Mouse (Mus musculus): ENCODE data around the gene Klk1b21. TPM values are rescaled to one million over a fixed set of nuclear protein-coding genes. Genes with fewer than 3 reads are reported as not detected.

The Klk1b21 gene
- polyA plus RNA-seq, 1 experiment from 2014 or later, result not detected

Other genes starting within 250 kb of the Klk1b21 start
- gene Klk4, start 221.2 kb upstream of the Klk1b21 start, polyA plus RNA-seq (2014; fragmentation: Nextera tagmentation; extraction: Ambion mirVana), result 0.28 TPM in 1 of 2 replicates, not detected in the other
- gene Klk15, start 168.6 kb upstream of the Klk1b21 start, polyA plus RNA-seq (2014; fragmentation: Nextera tagmentation; extraction: Ambion mirVana), result not detected in 2 replicates
- gene Klk1b8, start 151.7 kb upstream of the Klk1b21 start, polyA plus RNA-seq (2014; fragmentation: Nextera tagmentation; extraction: Ambion mirVana), result not detected in 2 replicates
- gene Klk1b1, start 135.6 kb upstream of the Klk1b21 start, polyA plus RNA-seq (2014; fragmentation: Nextera tagmentation; extraction: Ambion mirVana), result not detected in 2 replicates
- gene Klk1b9, start 126.3 kb upstream of the Klk1b21 start, polyA plus RNA-seq (2014; fragmentation: Nextera tagmentation; extraction: Ambion mirVana), result not detected in 2 replicates
- not detected in 2 replicates for gene Klk1b11, start 106.5 kb upstream of the Klk1b21 start, polyA plus RNA-seq (2014; fragmentation: Nextera tagmentation; extraction: Ambion mirVana)
- 0.15 TPM in 1 of 2 replicates, not detected in the other for gene Klk1b26, start 90.2 kb upstream of the Klk1b21 start, polyA plus RNA-seq (2014; fragmentation: Nextera tagmentation; extraction: Ambion mirVana)
- gene Klk1b27, start 50.0 kb upstream of the Klk1b21 start, polyA plus RNA-seq (2014; fragmentation: Nextera tagmentation; extraction: Ambion mirVana), result not detected in 2 replicates
- not detected in 2 replicates for gene Klk1b22, start 10.3 kb downstream of the Klk1b21 start, polyA plus RNA-seq (2014; fragmentation: Nextera tagmentation; extraction: Ambion mirVana)
- gene Klk1b16, start 34.4 kb downstream of the Klk1b21 start, polyA plus RNA-seq (2014; fragmentation: Nextera tagmentation; extraction: Ambion mirVana), result not detected in 2 replicates
- not detected in 2 replicates for gene Klk1b24, start 85.9 kb downstream of the Klk1b21 start, polyA plus RNA-seq (2014; fragmentation: Nextera tagmentation; extraction: Ambion mirVana)
- not detected in 2 replicates for gene Klk1b3, start 95.9 kb downstream of the Klk1b21 start, polyA plus RNA-seq (2014; fragmentation: Nextera tagmentation; extraction: Ambion mirVana)
- gene Klk1b4, start 105.1 kb downstream of the Klk1b21 start, polyA plus RNA-seq (2014; fragmentation: Nextera tagmentation; extraction: Ambion mirVana), result not detected in 2 replicates
- gene Klk1b5, start 113.6 kb downstream of the Klk1b21 start, polyA plus RNA-seq (2014; fragmentation: Nextera tagmentation; extraction: Ambion mirVana), result not detected in 2 replicates
- not detected in 2 replicates for gene Klk1, start 123.0 kb downstream of the Klk1b21 start, polyA plus RNA-seq (2014; fragmentation: Nextera tagmentation; extraction: Ambion mirVana)
- gene Gm36864, start 133.8 kb downstream of the Klk1b21 start, polyA plus RNA-seq (2014; fragmentation: Nextera tagmentation; extraction: Ambion mirVana), result not detected in 2 replicates
- 1.00 and 1.9 TPM in 2 replicates for gene 1700028J19Rik, start 144.4 kb downstream of the Klk1b21 start, polyA plus RNA-seq (2014; fragmentation: Nextera tagmentation; extraction: Ambion mirVana)
- gene 2410002F23Rik, start 144.4 kb downstream of the Klk1b21 start, polyA plus RNA-seq (2014; fragmentation: Nextera tagmentation; extraction: Ambion mirVana), result 121 and 132 TPM in 2 replicates
- not detected in 2 replicates for gene Acp4, start 155.1 kb downstream of the Klk1b21 start, polyA plus RNA-seq (2014; fragmentation: Nextera tagmentation; extraction: Ambion mirVana)
- 2.3 TPM in 1 of 2 replicates, not detected in the other for gene Gm15517, start 159.1 kb downstream of the Klk1b21 start, polyA plus RNA-seq (2014; fragmentation: Nextera tagmentation; extraction: Ambion mirVana)
- gene Clec11a, start 204.6 kb downstream of the Klk1b21 start, polyA plus RNA-seq (2014; fragmentation: Nextera tagmentation; extraction: Ambion mirVana), result 2.2 and 2.3 TPM in 2 replicates
- 0.98 and 1.00 TPM in 2 replicates for gene Shank1, start 207.9 kb downstream of the Klk1b21 start, polyA plus RNA-seq (2014; fragmentation: Nextera tagmentation; extraction: Ambion mirVana)

Measured in embryonic facial prominence, embryonic 11.5 days (tissue).